Mouse (Mus musculus) thymus, adult 2 months (tissue): Measurements from ENCODE around the gene Fam71f2.

Experiments
- CTCF ChIP-seq: fragments of 200-500 bp; IDR thresholded peaks from 2 replicates; pipeline ENCODE4 v1.5.1; 2012; ENCODE audit warnings: mild to moderate bottlenecking, control low read depth, low read length, moderate library complexity, borderline replicate concordance; ENCODE audit not compliant: control insufficient read depth, poor library complexity, insufficient read depth; ENCODE audit errors: extremely low read depth
- POLR2A ChIP-seq: fragments of 200-500 bp; IDR thresholded peaks from 2 replicates; pipeline ENCODE4 v1.6.1; 2012; ENCODE audit warnings: mild to moderate bottlenecking, low read length, control low read depth, moderate library complexity; ENCODE audit not compliant: control insufficient read depth, poor library complexity, insufficient read depth; ENCODE audit errors: extremely low read depth

GRCm38 (mm10) chr6:29280671-29281070 is 1.3 kb downstream of the Fam71f2 start:
- TF ChIP-seq CTCF (no peak), POLR2A (no peak)
